Mouse (Mus musculus) layer of hippocampus, adult 11-12 months (tissue): ENCODE results near the gene Dlg2.

ENCODE experiments used
- DNase-seq: peaks from one replicate; pipeline ENCODE4 v3.0.0; 2022; ENCODE audit warnings: low spot score

Gene Dlg2

GRCm38 (mm10) chr7:91897509-91897908 lies 1421.0 kb downstream of the Dlg2 start:
- DNase-seq = no peak

- DNase-seq = no peak
These were observed 1426.0 kb downstream of the Dlg2 start for GRCm38 (mm10) chr7:91902503-91902902.

GRCm38 (mm10) chr7:91916809-91917208 lies 1440.3 kb downstream of the Dlg2 start:
- DNase-seq = no peak

GRCm38 (mm10) chr7:91919099-91919498 lies 1442.6 kb downstream of the Dlg2 start:
- peak; percentile 18 for DNase-seq

GRCm38 (mm10) chr7:91919738-91920137 lies 1443.3 kb downstream of the Dlg2 start:
- DNase-seq = no peak

GRCm38 (mm10) chr7:91934881-91935597 lies 1458.6 kb downstream of the Dlg2 start:
- peak; percentile 64 for DNase-seq

GRCm38 (mm10) chr7:91936193-91936592 lies 1459.7 kb downstream of the Dlg2 start:
- no peak for DNase-seq

GRCm38 (mm10) chr7:91943224-91943623 lies 1466.8 kb downstream of the Dlg2 start:
- no peak for DNase-seq

- no peak for DNase-seq
These were observed 1479.1 kb downstream of the Dlg2 start for GRCm38 (mm10) chr7:91955584-91955983.

GRCm38 (mm10) chr7:91962956-91963355 lies 1486.5 kb downstream of the Dlg2 start:
- no peak for DNase-seq

- no peak for DNase-seq
These were observed 1496.5 kb downstream of the Dlg2 start for GRCm38 (mm10) chr7:91972970-91973369.

GRCm38 (mm10) chr7:92003769-92004455 lies 1527.4 kb downstream of the Dlg2 start:
- no peak for DNase-seq

GRCm38 (mm10) chr7:92005681-92006425 lies 1529.4 kb downstream of the Dlg2 start:
- DNase-seq = no peak

- DNase-seq = no peak
These were observed 1532.2 kb downstream of the Dlg2 start for GRCm38 (mm10) chr7:92008702-92009101.

GRCm38 (mm10) chr7:92024928-92025327 lies 1548.5 kb downstream of the Dlg2 start:
- DNase-seq = no peak

- DNase-seq = no peak
These were observed 1549.1 kb downstream of the Dlg2 start for GRCm38 (mm10) chr7:92025465-92026056.

GRCm38 (mm10) chr7:92027049-92027448 lies 1550.6 kb downstream of the Dlg2 start:
- peak; percentile 55 for DNase-seq

- DNase-seq = no peak
These were observed 1557.8 kb downstream of the Dlg2 start for GRCm38 (mm10) chr7:92034256-92034655.

- no peak for DNase-seq
These were observed 1563.7 kb downstream of the Dlg2 start for GRCm38 (mm10) chr7:92040187-92040586.

- no peak for DNase-seq
These were observed 1564.4 kb downstream of the Dlg2 start for GRCm38 (mm10) chr7:92040785-92041411.

- DNase-seq = no peak
These were observed 1568.5 kb downstream of the Dlg2 start for GRCm38 (mm10) chr7:92044966-92045365.

GRCm38 (mm10) chr7:92047271-92047670 lies 1570.8 kb downstream of the Dlg2 start:
- no peak for DNase-seq
